Mouse (Mus musculus): Measurements from ENCODE around the gene Asb2.

DNA sequence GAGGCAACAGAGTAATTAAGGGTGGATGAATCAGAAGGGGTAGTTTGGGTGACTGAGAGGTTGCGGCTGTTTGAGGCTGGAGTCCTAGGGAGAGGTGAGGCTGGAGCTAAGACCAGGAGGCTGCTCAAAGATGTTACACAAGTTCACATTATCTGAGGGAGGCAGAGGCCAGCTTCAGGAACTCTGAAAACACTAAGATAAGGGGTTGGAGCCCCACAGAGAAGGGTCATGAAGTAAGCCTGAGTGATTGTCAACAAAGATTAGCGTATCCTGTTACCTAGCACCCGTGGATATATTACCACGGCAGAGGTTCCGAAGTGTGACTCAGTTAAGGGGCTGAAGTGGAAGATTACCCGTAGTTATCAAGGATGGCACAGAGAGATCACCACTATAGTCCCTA lies 37.7 kb upstream of the Asb2 start:
- TF ChIP-seq MAFK (IDR thresholded peaks at IDR 0.05; ENCODE audit: insufficient read depth, low read depth, low read length) (no peak), ZC3H11A (IDR thresholded peaks at IDR 0.05; ENCODE audit: borderline replicate concordance, low read depth, low read length) (no peak)

All from ES-E14 (cell line).